Mouse (Mus musculus): ENCODE measurements around the gene Thap7.

GRCm38 (mm10) chr16:17489469-17490111, 41.3 kb downstream of the Thap7 start, which contains the start of gene Aifm3:
- no peak for TF ChIP-seq CTCF (IDR thresholded peaks at IDR 0.05)
- TF ChIP-seq EP300 (IDR thresholded peaks at IDR 0.05; ENCODE audit: insufficient read depth, low read depth, low read length) = no peak

All from heart, adult 2 months (tissue).